Mouse (Mus musculus) heart, postnatal 25 days (tissue): ENCODE data around the gene Zfp536. TPM values are rescaled to one million over a fixed set of nuclear protein-coding genes. Genes with fewer than 3 reads are reported as not detected.
"Not testable (repeated sequence)": the region's sequence is repeated elsewhere in the genome, so short reads cannot be mapped to it uniquely, and the experiment has no call there.

ENCODE experiments used
- DNase-seq: peaks from one replicate; pipeline ENCODE4 v3.0.0; 2022; ENCODE audit warnings: low spot score
- intact Hi-C: fragments of 180-260 bp; cut with DNase I; formaldehyde crosslinking; loops from one replicate; pipeline ENCODE4 v1.15.1; 2025
- total RNA-seq, 2 experiments: library from RNA; stranded (reverse); gene quantifications; 2 replicates each; pipeline ENCODE4 v1.2.3; 2021

Zfp536 gene
- total RNA-seq, 2 experiments from 2014 or later: 7.4 to 10.1 TPM

DNA sequence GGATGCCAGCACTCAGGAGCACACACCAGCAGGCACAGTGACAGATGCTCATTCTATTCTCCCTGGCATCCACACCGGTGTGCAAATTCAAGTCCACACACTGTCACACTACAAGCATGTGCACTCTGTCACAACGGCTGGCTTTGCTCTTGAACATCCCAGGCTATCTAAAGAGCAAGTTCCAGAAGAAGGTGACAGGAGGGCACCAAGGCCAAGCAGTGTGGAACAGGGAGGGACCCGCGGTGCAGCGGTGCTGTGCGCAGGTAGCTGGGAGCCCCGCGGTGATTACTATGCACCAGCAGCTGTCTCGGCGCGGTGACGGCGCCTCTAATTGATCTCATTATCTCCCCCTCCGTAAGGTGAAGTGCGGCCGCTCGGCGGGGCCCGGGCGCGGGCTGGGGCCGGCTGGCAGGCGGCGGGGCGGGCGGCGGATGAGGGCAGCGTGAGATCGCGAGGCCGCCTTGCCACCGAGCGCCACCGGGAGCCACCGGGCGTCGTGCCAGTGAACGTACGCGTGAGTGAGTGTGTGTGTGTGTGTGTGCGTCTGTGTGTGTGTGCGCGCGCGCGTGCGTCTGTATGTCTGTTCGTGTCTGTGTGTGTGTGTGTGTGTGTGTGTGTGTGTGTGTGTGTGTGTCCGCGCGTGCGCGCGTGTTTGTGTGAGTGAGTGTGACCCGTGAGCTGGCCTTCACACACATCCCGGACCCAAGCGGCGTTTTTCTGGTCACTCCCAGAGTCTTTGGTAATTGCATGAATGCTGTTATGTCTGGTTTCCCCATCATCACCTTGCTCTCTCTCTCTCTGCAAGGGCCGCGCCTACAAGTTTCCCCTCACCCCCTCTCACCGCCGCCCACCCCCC lies 149.3 kb downstream of the Zfp536 start:
- DNase-seq: no peak
- intact Hi-C loops: loop anchor here (2.0 to 10.0 kb wide), 2 partner anchors 121 to 145 kb away; no protein-coding TSS in a partner anchor

DNA sequence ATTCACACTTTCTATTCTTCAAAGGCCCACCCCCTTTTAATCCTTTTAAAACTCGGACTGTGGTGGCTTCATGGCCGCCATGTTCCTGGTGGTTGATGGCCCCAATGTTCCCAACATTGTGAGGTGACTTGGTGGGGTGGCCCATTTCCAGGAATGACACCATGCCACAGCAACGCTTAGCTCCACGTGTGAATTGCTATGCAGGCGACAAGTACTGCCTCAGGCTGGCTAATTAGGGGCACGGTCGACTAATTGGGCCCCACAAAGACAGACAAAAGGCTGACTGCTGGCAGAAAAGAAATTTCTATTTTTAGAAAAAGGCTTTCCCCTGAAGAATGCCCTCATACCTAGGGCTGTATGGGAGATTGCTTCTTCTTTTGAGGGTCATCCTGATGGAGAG lies 154.2 kb downstream of the Zfp536 start:
- intact Hi-C loops: no loop called here
- DNase-seq: no peak

DNA sequence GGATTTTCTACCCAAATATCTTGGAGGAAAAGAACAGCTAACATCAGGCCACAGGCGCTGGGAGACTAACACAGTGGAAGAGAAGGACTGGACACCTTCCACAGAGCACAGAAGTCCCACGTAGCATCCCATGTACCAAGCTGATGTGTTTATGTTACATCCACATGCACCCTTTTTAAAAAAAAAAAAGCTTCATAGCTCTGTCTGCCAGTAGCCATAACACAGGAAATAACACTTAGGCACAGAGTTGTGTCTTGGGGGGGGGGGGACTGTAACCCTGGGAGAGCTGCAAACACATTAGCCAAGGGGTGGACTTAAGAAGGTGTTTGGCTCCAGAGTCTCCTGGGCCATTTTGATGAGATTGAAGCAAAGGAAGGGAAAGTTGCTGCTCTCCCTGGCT lies 155.6 kb downstream of the Zfp536 start:
- intact Hi-C loops: no loop called here
- DNase-seq: no peak

DNA sequence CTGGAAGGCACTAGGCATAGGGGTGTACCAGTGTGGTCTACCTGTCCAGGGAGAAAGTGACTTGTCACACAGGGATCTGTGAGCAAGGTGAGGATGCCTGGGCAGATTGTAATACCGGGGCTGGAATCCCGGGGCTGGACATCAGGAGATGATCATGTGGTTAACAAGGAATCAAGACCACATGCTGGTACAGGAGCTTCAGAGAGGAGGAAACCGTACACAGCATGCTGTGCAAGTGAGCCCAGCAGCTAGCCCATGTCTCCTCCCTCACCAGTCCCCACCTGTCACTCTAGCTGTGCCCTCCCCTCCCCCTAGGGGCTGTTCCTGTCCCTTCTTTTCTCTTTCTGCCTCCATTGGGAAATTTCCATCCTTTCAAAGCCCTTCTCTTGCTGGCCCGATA lies 157.5 kb downstream of the Zfp536 start:
- no peak for DNase-seq
- intact Hi-C loops: no loop called here

DNA sequence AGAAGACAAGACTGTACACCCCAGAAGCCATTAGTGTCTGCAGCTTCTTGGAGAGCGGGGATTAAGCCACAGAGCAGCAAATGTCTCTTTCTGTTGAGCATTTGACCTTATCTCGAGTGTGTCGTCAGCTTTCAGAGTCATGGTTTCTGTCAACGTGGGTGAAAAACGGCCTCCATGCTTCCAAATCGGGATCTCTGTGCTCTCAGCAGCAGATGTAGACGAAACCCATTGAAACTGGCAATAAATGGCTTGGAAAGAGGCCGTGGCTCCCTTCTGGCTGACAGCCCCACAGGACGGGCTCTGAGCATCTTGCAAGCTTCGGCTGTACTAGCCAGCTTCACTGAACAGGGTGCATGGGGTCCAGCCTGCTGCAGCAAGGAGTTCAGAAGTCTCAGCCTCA lies 159.1 kb downstream of the Zfp536 start:
- DNase-seq: no peak
- intact Hi-C loops: no loop called here

DNA sequence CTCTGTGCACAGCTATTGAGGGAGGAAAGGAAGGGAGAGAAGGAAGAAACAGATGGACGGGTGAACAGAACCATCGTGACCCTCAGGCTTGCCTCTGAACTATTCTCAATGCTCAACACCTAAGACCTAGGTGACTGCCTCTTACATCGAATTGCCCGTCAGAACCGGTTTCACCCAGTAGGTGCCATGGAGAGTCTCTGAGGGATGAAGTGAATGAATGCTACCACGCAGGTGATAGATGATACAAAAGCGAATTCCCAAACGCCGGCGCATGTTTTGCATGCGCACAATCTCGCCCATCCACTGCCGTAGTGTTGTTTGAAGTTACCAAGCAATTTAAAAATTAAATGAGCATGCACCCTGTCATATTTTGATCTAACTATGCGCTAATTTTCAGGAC lies 164.9 kb downstream of the Zfp536 start:
- DNase-seq: no peak
- intact Hi-C loops: no loop called here

DNA sequence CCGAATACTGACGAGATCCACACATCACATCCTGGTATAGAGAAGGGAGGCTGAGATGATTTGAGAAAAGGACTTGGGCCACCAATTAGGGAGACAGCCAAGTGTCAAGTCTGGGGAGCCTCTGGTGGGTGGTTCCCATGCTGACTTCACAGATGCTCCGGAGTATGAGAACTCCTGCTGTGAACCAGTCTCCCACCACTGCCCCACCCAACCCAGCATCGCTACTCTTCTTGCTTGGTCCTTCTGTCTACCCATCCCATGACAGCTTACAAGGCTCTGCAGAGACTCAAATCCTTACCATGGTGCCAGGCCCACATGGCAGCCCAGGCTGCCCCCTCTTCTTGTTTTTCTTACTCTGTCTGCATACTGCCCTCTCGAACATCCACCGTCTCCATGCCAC lies 165.5 kb downstream of the Zfp536 start:
- no peak for DNase-seq
- intact Hi-C loops: no loop called here

DNA sequence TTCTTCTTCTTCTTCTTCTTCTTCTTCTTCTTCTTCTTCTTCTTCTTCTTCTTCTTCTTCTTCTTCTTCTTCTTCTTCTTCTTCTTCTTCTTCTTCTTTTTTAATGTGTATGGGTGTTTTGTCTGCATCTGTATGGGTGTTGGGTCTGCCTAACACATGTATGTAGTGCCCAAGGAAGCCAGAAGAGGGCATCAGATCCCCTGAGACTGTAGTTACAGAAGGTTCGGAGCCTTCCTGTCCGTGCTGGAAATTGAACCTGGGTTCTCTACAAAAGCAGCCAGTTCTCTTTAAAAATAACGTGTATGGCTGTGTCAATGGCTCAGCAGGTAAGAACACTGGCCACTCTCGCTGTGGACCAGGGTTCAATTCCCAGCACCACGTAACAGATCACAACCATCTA lies 167.0 kb downstream of the Zfp536 start:
- intact Hi-C loops: no loop called here
- DNase-seq: no peak

DNA sequence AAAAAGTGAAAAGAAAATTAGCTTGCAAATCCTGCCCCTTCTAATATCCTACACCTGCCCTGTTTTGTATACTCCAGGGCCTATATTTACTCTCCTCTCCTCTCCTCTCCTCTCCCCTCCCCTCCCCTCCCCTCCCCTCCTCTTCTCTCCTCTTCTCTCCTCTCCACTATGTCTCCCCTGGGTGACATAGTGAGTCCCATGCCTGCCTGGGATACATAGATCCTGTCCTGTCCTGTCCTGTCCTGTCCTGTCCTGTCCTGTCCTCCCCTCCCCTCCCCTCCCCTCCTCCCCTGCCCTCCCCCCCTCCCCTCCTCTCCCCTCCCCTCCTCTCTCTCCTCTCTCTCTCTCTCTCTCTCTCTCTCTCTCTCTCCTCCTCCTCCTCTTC lies 169.9 kb downstream of the Zfp536 start:
- DNase-seq, intact Hi-C loops: not testable (repeated sequence)

DNA sequence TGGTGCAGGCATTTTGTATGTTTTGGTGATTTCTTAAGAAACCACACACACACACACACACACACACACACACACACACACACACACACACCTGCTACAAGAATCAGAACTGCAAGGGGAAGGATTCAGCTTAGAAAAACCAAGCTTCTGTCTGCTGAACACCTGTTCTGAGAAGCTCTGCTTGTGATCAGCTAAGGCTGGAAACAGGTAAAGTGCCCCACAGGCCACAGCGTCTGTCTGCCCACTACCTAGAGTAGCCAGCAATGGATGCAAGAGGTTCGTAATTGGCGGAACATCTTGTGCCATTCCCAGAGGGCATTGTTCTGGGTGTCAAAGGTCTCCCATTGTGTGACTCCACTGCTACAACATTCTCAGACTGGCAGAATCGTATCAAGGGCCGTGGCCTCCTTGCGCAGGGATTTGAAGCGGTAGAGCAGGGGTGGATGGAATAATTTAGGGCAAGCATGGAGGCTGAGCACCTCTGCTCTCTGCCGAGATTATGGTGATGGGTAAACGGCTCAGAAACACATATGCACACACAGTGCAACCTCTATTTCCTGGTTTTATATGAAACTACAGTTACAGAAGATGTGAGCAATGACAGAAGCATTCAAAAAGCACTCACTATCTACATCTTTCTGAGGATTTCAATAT lies 170.4 kb downstream of the Zfp536 start:
- intact Hi-C loops: no loop called here
- DNase-seq: no peak

DNA sequence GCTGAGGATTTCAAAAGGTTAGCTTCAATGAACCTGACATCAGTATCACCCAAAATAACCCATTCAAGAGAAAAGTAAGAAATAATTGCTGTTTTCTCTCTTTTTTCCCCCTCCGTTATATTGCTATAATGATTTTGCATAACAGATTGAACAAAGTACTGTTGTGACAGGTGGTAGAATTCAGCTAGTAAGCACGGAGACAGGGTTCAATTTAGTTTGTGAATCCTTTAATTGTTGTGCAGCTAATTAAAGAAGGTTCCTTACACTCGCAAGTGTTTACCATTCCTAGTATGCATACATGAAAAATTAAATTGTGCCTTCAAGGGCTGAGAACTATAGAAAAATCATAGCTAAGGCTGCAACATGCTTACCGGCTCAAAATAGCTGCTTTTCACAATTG lies 173.1 kb downstream of the Zfp536 start:
- DNase-seq: no peak
- intact Hi-C loops: no loop called here

DNA sequence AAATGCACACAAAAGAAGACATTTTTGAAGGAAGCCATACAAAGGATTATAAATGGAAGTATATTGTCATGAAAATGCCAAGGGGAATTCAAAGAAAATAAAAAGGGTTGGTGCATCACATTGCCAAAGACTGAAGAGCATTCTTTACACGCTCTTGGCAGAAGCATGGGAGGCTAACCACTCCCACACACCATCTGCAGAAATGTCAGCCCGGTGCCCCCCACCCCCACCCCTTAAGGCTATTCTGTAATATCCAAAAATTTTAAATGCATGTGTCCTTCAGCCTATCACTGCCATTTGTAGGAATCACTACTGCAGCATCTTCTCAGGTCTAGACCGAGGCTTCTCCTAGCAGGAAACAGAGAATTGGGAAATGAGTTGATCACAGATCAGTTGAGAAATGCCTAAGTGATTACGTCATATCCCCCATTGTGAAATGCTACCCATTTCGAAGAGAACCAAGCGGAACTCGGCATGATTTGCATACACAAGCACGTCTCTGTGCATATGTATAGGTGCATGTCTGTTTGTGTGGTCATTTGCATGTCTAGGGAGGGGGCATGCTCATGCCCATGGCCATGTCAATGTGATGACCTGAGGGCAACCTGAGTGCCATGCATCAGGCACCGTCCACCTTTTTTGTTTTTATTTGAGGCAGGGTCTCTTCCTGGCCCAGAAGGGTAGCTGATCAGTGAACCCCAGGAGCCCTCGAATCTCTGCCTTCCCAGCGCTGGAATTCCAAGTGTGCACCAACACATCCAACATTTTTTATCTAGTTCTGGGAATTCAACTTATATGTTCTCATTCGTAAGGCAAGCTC lies 179.0 kb downstream of the Zfp536 start:
- intact Hi-C loops: no loop called here
- DNase-seq: no peak

DNA sequence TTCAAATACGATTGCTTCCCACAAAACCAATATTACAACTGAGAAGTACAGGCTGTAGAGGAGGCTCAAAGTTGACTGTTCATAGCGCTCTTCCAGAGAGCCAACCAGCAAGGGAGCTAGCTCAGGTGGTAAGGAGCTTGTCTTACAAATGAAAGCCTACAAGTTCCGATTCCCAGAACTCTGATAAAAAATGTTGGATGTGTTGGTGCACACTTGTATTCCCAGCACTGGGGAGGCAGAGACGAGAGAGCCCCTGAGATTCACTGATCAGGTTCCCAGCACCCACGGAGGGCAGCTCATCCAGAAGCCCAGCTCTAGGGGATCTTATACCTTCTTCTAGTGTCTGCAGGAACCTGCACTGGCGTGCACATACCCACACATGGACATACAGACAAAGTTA lies 179.9 kb downstream of the Zfp536 start:
- intact Hi-C loops: no loop called here
- DNase-seq: no peak

DNA sequence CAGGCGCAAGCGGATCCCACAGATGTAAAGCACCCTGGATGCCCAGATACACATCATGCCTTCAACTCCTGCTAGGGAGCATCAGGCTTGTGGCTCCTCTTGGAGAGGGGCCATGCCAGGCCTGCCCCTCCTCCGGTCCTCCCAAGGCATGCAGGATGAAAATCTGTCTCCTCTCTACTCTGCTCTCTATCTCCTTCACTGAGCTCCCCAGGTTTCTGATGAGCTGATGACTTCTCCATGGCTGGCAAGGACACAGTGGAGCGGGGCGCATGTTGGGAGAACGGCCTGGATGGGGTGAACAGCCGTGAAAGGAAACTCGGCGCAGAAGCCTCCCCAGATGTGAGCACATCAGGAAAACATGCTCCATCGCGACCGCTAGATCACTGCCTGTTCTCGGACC lies 186.7 kb downstream of the Zfp536 start:
- no peak for DNase-seq
- intact Hi-C loops: no loop called here

DNA sequence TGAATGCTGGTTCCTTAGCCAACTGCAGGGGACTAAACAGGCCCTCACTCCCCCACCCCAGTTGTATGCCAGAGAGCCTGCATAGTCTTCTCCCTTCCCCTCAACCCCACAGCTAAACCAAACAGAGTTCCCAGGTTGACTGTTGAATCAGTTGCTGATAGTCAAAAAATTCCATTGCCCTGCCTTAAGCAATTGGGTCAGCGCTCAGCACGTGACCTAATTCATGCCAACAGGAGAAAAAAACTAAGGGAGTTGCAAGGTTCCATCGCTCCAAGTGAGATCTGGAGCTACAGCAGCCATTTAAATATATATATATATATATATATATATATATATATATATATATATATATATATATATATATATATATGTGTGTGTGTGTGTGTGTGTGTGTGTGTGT lies 192.2 kb downstream of the Zfp536 start:
- DNase-seq: no peak
- intact Hi-C loops: no loop called here

DNA sequence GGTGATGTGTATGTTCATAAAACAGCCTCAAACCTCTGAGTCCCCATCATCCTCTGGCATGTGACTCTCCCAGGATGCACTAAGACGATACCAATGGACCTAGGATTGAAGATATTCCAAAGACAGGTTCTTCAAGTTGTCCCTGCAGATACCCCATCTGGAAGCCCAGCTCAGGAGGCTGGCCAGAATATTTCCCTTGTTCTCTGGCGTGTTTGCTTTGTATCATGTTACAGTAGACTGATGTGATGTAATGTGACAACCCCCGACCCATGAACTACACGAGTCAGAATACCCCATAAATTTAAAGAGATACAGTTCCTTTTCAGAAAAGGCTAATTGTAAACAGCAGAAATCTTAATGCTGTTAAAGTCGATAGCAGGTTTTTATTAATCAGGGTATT lies 192.9 kb downstream of the Zfp536 start:
- no peak for DNase-seq
- intact Hi-C loops: no loop called here

DNA sequence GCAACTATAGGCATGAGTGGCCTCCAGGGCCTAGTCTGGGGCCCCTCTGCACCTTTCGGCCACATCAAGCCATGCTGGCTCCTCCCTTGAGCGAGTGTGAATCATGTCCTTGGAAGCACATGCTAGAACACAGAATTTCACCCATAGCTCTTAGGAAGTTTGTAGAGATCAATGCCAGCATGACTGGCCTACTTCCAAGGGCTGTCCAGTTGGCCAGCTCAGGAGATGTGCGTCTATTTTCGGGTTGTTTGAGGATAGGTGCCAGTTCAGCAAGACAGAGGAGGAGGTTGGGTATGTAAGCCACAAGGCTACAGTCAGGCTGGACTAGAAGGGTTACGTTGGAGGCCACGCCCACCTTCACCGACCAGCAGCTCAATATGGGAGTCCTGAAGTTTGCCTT lies 201.4 kb downstream of the Zfp536 start:
- intact Hi-C loops: no loop called here
- no peak for DNase-seq

DNA sequence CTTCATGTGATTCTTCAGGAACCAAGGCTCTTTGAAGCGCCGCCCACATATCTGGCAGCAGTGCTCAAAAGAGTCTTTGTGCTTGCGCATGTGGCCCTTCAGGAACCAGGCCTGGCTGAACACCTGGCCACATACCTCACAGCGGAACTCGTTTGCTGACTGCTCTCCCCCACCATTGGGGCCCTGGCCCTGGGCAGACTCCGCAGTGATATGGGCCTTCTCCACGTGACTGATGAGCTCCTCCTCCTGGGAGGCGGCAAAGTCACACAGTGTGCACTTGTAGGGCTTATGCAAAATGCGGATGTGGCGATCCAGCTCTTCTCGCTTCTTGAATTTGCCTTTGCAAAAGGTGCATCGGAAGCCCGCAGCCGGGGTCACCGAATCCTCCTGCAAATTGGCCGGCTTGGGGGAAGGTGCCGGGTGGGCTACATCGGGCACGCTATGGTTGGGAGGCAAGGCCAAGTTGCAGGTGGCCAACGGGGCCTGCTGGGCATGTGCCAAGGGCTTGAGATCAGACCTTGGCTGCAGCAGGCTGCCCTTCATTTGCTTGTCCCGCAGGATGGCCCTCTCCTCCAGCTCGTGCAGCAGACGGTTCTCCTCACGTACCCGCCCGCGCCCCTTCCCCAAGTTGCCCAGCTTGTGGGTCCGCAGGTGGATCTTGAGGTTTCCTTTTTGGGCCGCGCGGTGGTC lies 204.5 kb downstream of the Zfp536 start:
- no peak for DNase-seq
- intact Hi-C loops: no loop called here

DNA sequence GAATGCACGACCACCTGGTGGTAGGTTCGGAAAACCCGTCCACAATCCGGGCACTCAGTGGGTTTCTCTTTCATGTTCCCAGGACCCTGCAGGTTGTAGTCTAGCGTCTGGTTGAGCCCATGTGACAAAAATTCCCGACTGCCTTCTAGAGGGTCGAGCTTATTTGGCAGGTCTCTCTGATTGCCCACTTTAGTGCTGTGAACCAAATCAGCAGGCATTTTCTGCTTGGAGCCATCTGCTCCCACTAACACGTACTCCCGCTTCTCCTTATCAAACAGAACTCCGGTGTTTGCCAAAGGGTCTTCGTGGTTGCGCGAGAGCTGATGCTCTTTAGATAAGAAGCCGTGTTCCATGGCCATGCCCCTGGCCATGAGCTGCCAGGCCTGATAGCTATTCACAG lies 205.4 kb downstream of the Zfp536 start:
- no peak for DNase-seq
- intact Hi-C loops: no loop called here

DNA sequence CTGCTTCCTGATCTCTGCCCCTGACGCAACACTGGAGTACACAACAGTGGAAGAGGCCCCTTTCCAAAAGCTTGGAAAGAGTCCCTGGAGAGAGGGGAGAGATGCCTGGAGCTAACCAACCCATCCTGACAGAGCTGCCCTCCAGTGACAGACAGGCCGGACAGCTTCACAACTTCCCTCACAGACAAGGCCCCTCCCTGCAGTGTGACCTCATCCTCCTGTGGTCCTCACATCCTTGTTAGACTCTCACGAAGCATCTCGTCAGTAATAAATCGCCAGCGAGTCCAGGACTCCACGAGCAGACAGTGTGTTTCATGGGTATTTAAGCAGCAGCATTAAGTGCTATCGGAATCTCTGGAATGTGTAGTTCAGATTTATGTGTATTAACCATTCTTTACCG lies 207.4 kb downstream of the Zfp536 start:
- no peak for DNase-seq
- intact Hi-C loops: no loop called here
